Mouse (Mus musculus): Measurements from ENCODE around the gene Ldhc.
"Not testable (repeated sequence)": the region's sequence is repeated elsewhere in the genome, so short reads cannot be mapped to it uniquely, and the experiment has no call there.

The Ldhc gene

GRCm38 (mm10) chr7:46840787-46841525 is 20.0 kb upstream of the Ldhc start, which contains the start of gene Ldha:
Gene Ldha (plus strand): TSS chr7:46841475.
- DNase-seq (ENCODE audit: extremely low spot score, low spot score), result no peak

- no peak for DNase-seq (ENCODE audit: extremely low spot score, low spot score)
Observed at GRCm38 (mm10) chr7:46842278-46842677, 18.7 kb upstream of the Ldhc start.

DNA sequence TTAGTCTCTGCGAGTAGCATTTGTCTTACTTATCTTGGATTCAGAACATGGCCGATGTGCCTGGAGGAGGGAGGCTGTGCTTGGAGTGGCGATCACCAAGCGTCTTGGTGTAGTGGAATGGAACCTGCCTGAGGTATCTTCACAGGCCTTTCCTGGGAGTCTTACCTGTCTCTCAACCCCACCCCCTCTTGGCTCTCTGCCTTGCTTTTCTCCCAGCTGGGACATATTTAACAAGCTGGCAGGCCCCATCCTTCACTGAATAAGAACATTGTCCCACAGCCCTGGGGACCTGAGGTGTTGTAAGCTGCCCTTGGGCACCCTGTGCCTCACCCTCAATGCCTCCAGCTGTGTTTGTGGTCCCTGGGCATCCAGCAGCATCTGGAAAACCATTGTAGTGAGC is 17.4 kb upstream of the Ldhc start:
- DNase-seq (ENCODE audit: extremely low spot score, low spot score), result no peak

- peak; percentile 94 for DNase-seq (ENCODE audit: extremely low spot score, low spot score)
Observed at GRCm38 (mm10) chr7:46845211-46845977, 15.6 kb upstream of the Ldhc start.

GRCm38 (mm10) chr7:46845978-46846485 is 15.0 kb upstream of the Ldhc start:
- DNase-seq (ENCODE audit: extremely low spot score, low spot score), result no peak

GRCm38 (mm10) chr7:46846486-46847244 is 14.3 kb upstream of the Ldhc start:
- peak; percentile 75 for DNase-seq (ENCODE audit: extremely low spot score, low spot score)

DNA sequence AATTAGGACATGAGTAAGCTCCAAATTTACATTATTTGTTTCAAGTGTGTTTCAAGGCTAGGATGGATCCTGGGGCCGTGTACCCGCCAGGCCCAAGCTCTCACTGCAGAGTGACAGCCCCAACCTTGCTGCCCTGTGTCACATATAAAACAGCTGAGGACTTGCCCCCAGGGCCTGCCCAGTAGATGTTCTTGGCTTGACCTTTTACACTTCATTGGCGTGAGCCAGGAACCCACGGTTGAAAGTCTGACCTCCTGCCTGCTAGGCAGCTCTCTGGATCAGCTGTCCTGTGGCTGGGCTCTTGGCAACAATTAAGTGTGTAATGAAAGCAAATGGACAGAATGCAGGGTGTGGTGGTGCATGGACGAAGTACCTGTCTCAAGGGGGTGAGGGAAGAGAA is 11.7 kb upstream of the Ldhc start:
- DNase-seq (ENCODE audit: extremely low spot score, low spot score), result no peak

DNA sequence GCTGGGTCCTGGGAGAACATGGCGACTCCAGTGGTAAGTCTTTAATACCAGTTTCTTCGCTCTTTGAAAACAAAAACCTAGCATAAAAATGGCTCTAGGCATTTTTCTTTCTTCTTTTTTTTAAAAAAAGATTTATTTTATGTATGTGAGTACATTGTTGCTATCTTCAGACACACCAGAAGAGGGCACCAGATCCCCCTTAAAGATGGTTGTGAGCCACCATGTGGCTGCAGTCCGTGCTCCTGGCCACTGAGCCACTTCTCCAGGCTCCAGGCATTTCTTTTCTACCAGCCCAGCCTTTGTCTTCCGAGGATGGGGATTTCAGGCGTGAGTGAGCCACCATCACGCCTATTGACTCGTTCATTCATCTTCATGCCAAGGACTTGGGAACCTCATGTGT is 10.0 kb upstream of the Ldhc start:
- no peak for DNase-seq (ENCODE audit: extremely low spot score, low spot score)

DNA sequence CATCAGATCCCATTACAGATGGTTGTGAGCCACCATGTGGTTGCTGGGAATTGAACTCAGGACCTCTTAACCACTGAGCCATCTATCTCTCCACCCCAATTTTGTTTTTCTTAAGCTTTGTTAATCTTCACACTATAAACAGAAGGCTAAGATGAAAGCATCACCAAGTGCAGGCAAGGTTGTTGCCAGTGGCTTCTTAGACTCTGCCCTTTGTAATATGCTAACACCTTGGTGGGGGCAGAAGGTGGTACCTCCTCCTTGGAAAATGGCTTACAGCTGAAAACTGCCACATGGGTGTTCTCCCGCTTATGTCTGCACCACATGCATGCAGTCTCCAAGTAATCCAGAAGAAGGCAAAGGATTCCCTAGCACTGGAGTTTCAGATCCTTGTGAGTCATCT is 8.3 kb upstream of the Ldhc start:
- no peak for DNase-seq (ENCODE audit: extremely low spot score, low spot score)

DNA sequence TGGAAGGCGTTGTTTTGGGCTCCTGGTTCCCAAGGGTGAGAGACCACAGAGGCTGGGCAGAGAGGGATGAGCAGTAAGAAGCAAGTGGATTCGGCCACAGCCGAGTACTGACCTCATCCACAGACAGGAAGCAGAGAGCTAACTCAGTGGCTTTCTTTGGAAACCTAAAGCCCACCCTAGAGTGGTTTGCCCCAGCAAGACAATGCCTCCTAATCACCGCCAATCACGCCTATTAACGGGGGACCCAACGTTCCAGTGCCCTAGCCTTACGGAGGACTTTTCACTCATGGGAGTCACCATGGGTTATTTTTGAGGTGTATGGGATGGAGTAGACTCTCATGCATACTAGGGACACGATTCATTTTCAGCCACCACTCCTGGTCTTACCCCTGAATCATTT is 7.6 kb upstream of the Ldhc start:
- no peak for DNase-seq (ENCODE audit: extremely low spot score, low spot score)

GRCm38 (mm10) chr7:46855866-46856560 is 5.0 kb upstream of the Ldhc start:
- no peak for DNase-seq (ENCODE audit: extremely low spot score, low spot score)

DNA sequence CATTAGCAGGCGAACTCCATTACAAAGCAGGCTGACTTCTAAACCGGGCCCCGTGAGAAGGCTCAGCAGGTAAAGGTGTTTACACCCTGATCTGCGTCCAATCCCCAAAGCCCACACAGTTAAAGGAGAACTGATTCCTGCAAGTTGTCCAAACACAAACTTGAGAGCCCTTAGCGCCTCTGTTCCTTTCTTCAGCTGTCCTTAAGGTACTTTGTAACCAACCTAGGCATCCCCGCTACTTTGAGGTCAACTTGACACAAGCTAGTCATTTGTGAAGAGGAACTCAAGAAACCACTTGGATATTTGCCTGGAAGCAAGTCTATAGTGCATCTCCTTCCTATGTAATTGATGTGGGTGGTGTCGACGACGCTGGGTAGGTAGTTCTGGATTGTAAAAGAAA is 3.6 kb upstream of the Ldhc start:
- DNase-seq (ENCODE audit: extremely low spot score, low spot score), result no peak

- no peak for DNase-seq (ENCODE audit: extremely low spot score, low spot score)
Observed at GRCm38 (mm10) chr7:46859031-46859430, 2.0 kb upstream of the Ldhc start.

- no peak for DNase-seq (ENCODE audit: extremely low spot score, low spot score)
Observed at GRCm38 (mm10) chr7:46871988-46872387, 11.0 kb downstream of the Ldhc start.

DNA sequence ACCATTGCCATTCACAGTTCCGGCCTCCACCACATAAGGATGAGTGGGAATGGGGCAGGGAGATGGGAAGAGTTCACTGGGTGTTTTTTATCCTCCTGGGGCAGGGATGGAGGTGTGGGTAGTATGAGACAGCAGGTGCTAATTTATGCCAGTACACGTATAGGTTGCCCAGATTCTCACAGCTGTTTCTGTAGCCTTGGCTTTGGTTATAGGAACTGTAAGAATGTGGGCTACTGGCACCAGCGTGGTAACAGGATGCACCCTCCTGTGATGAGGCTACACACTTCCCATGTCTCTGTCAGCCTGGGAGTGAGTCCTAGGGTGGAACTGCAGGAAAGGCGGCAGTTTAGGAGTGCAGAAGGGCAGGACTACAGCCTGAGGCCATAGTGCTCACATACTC is 15.8 kb downstream of the Ldhc start:
- DNase-seq (ENCODE audit: extremely low spot score, low spot score), result no peak

GRCm38 (mm10) chr7:46877255-46877654 is 16.3 kb downstream of the Ldhc start:
- no peak for DNase-seq (ENCODE audit: extremely low spot score, low spot score)

GRCm38 (mm10) chr7:46879851-46880250 is 18.8 kb downstream of the Ldhc start:
- DNase-seq (ENCODE audit: extremely low spot score, low spot score), result no peak

GRCm38 (mm10) chr7:46880992-46881391 is 20.0 kb downstream of the Ldhc start:
- no peak for DNase-seq (ENCODE audit: extremely low spot score, low spot score)

DNA sequence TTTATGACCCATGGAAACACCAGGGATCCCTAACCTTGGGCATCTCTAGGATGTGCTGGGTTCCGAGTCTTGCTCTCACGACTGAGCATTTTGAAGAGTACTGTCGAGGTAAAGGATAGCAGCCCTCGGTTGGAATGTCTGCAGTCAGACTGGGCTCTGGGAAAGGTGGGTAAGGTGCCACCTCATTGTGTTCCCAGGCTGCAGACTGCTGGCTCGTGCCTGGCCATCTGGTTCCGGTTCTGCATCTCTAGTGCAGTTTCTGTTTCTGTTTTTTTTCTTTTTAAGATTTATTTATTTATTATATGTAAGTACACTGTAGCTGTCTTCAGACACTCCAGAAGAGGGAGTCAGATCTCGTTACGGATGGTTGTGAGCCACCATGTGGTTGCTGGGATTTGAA is 20.9 kb downstream of the Ldhc start:
- DNase-seq (ENCODE audit: extremely low spot score, low spot score), result not testable (repeated sequence)

DNA sequence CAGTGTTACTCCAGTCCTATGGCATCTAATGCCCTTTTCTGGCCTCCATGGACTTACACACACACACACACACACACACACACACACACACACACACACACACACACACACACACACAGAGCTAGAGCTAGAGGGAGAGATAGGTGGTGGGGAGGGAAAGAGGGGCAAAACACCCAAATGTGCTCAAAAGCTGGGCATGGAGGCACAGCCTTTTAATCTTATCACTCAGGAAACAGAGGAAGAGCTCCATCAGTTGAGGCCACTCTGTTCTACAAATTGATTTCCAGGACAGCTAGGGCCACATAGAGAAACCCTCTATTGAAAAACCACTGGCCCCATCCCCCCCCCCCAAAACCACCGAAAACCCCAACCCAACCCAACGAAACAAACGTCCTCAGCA is 22.3 kb downstream of the Ldhc start:
- DNase-seq (ENCODE audit: extremely low spot score, low spot score), result no peak

- DNase-seq (ENCODE audit: extremely low spot score, low spot score), result no peak
Observed at GRCm38 (mm10) chr7:46895511-46895910, 34.5 kb downstream of the Ldhc start.

Data from neural tube, embryonic 10.5 days (tissue).